Mouse (Mus musculus) small intestine, adult 2 months (tissue): ENCODE measurements around the gene Xndc1.

Source experiments
- CTCF ChIP-seq: fragments of 200-500 bp; IDR thresholded peaks from 2 replicates; pipeline ENCODE4 v1.5.1; 2012; ENCODE audit warnings: low read depth, mild to moderate bottlenecking, control low read depth, inconsistent platforms, low read length, moderate library complexity, mixed read lengths; ENCODE audit not compliant: insufficient replicate concordance, insufficient read length; ENCODE audit errors: extremely low read depth
- POLR2A ChIP-seq: fragments of 200-500 bp; IDR thresholded peaks from 2 replicates; pipeline ENCODE4 v1.6.1; 2012; ENCODE audit warnings: low read depth, mild to moderate bottlenecking, control low read depth, inconsistent platforms, low read length, moderate library complexity

- TF ChIP-seq CTCF (no peak), POLR2A (no peak)
These were observed 15.0 kb downstream of the Xndc1 start for GRCm38 (mm10) chr7:102080311-102080710.
